In genomic region chr6:100159246-100159645, GRCm38 (mm10) we compare ENCODE assay signal across 17 mouse cellular contexts.
A peak's percentile ranks its signal among the peaks of the same experiment; 100 is the strongest.
DNase-seq lines count a peak whose midpoint lies in the region; ATAC-seq and TF ChIP-seq lines count a peak whose summit lies in the region.
"Had no signal": no experiment of that assay in that cellular context is flagged by ENCODE, and none has a peak within 500 bp of the region (broad histone marks: within the 10 kb centered on the region; RNA-seq: fewer than 3 reads in every experiment).

No protein-coding gene starts in this region.

- peaks cover 25% of the 10 kb centered on the region for H3K4me1 ChIP-seq in kidney, postnatal 0 days (replicated peaks; ENCODE audit: insufficient read depth, low read length)
- peaks cover 60% of the 10 kb centered on the region for H3K4me1 ChIP-seq in embryonic facial prominence, embryonic 10.5 days
- peaks cover 59% of the 10 kb centered on the region for H3K4me1 ChIP-seq in intestine, embryonic 16.5 days (ENCODE audit: control insufficient read depth, insufficient read depth, low read length)
- H3K4me1 ChIP-seq in stomach, postnatal 0 days (replicated peaks; ENCODE audit: control insufficient read depth, insufficient read depth), result peaks cover 3% of the 10 kb centered on the region; the same call in 1 of the 2 replicates

- no peak for ATAC-seq in kidney, postnatal 0 days (replicated peaks; ENCODE audit: low FRiP score, low read depth)
- no peak for ATAC-seq in intestine, embryonic 16.5 days
- ATAC-seq in stomach, postnatal 0 days (ENCODE audit: low FRiP score, low TSS enrichment), result no peak
- ATAC-seq: forebrain, embryonic 15.5 days; Patski had no signal

- no peak for TF ChIP-seq CTCF in kidney, postnatal 0 days (IDR thresholded peaks at IDR 0.05; ENCODE audit: low read depth)
- no peak for TF ChIP-seq CTCF in stomach, postnatal 0 days (IDR thresholded peaks at IDR 0.05; ENCODE audit: low read depth)

- no peaks in the 10 kb centered on the region for H3K9me3 ChIP-seq in kidney, postnatal 0 days (replicated peaks; ENCODE audit: low read length)
- no peaks in the 10 kb centered on the region for H3K9me3 ChIP-seq in embryonic facial prominence, embryonic 10.5 days
- H3K9me3 ChIP-seq in intestine, embryonic 16.5 days (ENCODE audit: control insufficient read depth, low read length), result no peaks in the 10 kb centered on the region
- no peaks in the 10 kb centered on the region for H3K9me3 ChIP-seq in stomach, postnatal 0 days (ENCODE audit: control insufficient read depth, low read length)
- H3K9me3 ChIP-seq: forebrain, embryonic 15.5 days; kidney, embryonic 15.5 days; liver, embryonic 13.5 days had no signal

- 30% methylated on average over 1 of the region's 1 CpGs for WGBS in kidney, postnatal 0 days
- 18% methylated on average over 1 of the region's 1 CpGs for WGBS in embryonic facial prominence, embryonic 10.5 days
- 62% methylated on average over 1 of the region's 1 CpGs for WGBS in intestine, embryonic 16.5 days
- WGBS in stomach, postnatal 0 days, result 28% methylated on average over 1 of the region's 1 CpGs

- H3K4me2 ChIP-seq in kidney, postnatal 0 days (ENCODE audit: low read length), result no peak overlapping the region
- no peak overlapping the region for H3K4me2 ChIP-seq in intestine, embryonic 16.5 days (ENCODE audit: low read depth, low read length)
- H3K4me2 ChIP-seq in stomach, postnatal 0 days (replicated peaks; ENCODE audit: low read depth), result no peak overlapping the region
- H3K4me2 ChIP-seq: forebrain, embryonic 15.5 days; kidney, embryonic 15.5 days; liver, embryonic 13.5 days had no signal

- no peak overlapping the region for H3K4me3 ChIP-seq in kidney, postnatal 0 days (replicated peaks; ENCODE audit: low read depth, low read length)
- no peak overlapping the region for H3K4me3 ChIP-seq in embryonic facial prominence, embryonic 10.5 days
- H3K4me3 ChIP-seq in intestine, embryonic 16.5 days (ENCODE audit: low read length), result no peak overlapping the region
- H3K4me3 ChIP-seq in stomach, postnatal 0 days (ENCODE audit: low read depth, low read length), result no peak overlapping the region
- H3K4me3 ChIP-seq: erythroblast, embryonic 14.5 days; forebrain, embryonic 15.5 days; kidney, embryonic 15.5 days; liver, embryonic 13.5 days had no signal

- H3K9ac ChIP-seq in kidney, postnatal 0 days (ENCODE audit: low read depth, low read length), result no peak overlapping the region
- H3K9ac ChIP-seq in intestine, embryonic 16.5 days (ENCODE audit: low read depth, low read length), result no peak overlapping the region
- H3K9ac ChIP-seq in stomach, postnatal 0 days (ENCODE audit: low read length), result no peak overlapping the region
- H3K9ac ChIP-seq: forebrain, embryonic 15.5 days; kidney, embryonic 15.5 days; liver, embryonic 13.5 days had no signal

- DNase-seq in kidney, postnatal 0 days (ENCODE audit: low spot score), result peak; percentile 61
- no peak for DNase-seq in kidney, postnatal 25 days
- DNase-seq in 3134 (ENCODE audit: extremely low read depth, insufficient read length, low spot score), result peak; percentile 35
- DNase-seq in embryonic facial prominence, embryonic 10.5 days (ENCODE audit: low spot score), result peak; percentile 41
- DNase-seq in stomach, postnatal 0 days (ENCODE audit: low spot score), result no peak
- DNase-seq in gastrocnemius, postnatal 10 days, result no peak
- DNase-seq in B cell, adult 2 months, result no peak
- DNase-seq: adrenal gland, postnatal 10 days; cerebellum, adult 9-10 months; gastrocnemius, postnatal 36 days; liver, embryonic 13.5 days; retina, postnatal 1 day had no signal

- H3K27ac ChIP-seq in kidney, postnatal 0 days, result no peak overlapping the region; the same call in 1 of the 2 replicates
- H3K27ac ChIP-seq in embryonic facial prominence, embryonic 10.5 days (replicated peaks), result peak overlapping the region; percentile 67
- H3K27ac ChIP-seq in intestine, embryonic 16.5 days (ENCODE audit: low read length), result peak overlapping the region; percentile 2; the same call in 1 of the 2 replicates
- no peak overlapping the region for H3K27ac ChIP-seq in stomach, postnatal 0 days (replicated peaks)
- H3K27ac ChIP-seq: forebrain, embryonic 15.5 days; kidney, embryonic 15.5 days; liver, embryonic 13.5 days had no signal

- H3K36me3 ChIP-seq in kidney, postnatal 0 days (ENCODE audit: insufficient read depth, low read length), result no peaks in the 10 kb centered on the region
- no peaks in the 10 kb centered on the region for H3K36me3 ChIP-seq in embryonic facial prominence, embryonic 10.5 days (replicated peaks)
- no peaks in the 10 kb centered on the region for H3K36me3 ChIP-seq in intestine, embryonic 16.5 days (ENCODE audit: control insufficient read depth, insufficient read depth, low read length)
- H3K36me3 ChIP-seq in stomach, postnatal 0 days (ENCODE audit: control insufficient read depth, insufficient read depth, low read length), result no peaks in the 10 kb centered on the region
- H3K36me3 ChIP-seq: forebrain, embryonic 15.5 days; kidney, embryonic 15.5 days; liver, embryonic 13.5 days had no signal

- H3K27me3 ChIP-seq in kidney, postnatal 0 days (ENCODE audit: insufficient read depth, low read length), result no peaks in the 10 kb centered on the region
- peaks cover 57% of the 10 kb centered on the region for H3K27me3 ChIP-seq in embryonic facial prominence, embryonic 10.5 days (replicated peaks; ENCODE audit: low read depth, poor library complexity, severe bottlenecking)
- no peaks in the 10 kb centered on the region for H3K27me3 ChIP-seq in intestine, embryonic 16.5 days (replicated peaks; ENCODE audit: control insufficient read depth, insufficient read depth, low read length)
- no peaks in the 10 kb centered on the region for H3K27me3 ChIP-seq in stomach, postnatal 0 days (ENCODE audit: control insufficient read depth, insufficient read depth, low read length)
- H3K27me3 ChIP-seq: forebrain, embryonic 15.5 days; Patski had no signal

- TF ChIP-seq EP300 in stomach, postnatal 0 days (optimal IDR thresholded peaks at IDR 0.05), result no peak

Comparison
In these comparisons a context has a peak if more than half of its experiments do, and no peak if none do; other contexts are left out.
1. DNase-seq: peak in kidney, postnatal 0 days (single experiment), 3134 (single experiment) and embryonic facial prominence, embryonic 10.5 days (single experiment); none in kidney, postnatal 25 days (0 of 2), stomach, postnatal 0 days (single experiment), gastrocnemius, postnatal 10 days (single experiment) and B cell, adult 2 months (0 of 2).
2. H3K27ac ChIP-seq: peak in embryonic facial prominence, embryonic 10.5 days (single experiment) and intestine, embryonic 16.5 days (single experiment); none in kidney, postnatal 0 days (single experiment) and stomach, postnatal 0 days (single experiment).